Mouse (Mus musculus) neural tube, embryonic 11.5 days (tissue): ENCODE measurements at regions not wholly inside any gene's neighbourhood (a gene's known extent, or its start where the extent isn't known, plus 50 kb on each side); places are given as distances from the start of the nearest gene placed in this dataset.

ENCODE experiments used
- ATAC-seq: fragments of 200-750 bp; cut with Nextera tagmentation; 2 replicates; pipeline ENCODE4 v1.8.0; 2017; ENCODE audit warnings: moderate number of reproducible peaks, mild to moderate bottlenecking, moderate TSS enrichment, moderate library complexity; ENCODE audit not compliant: insufficient read depth, low FRiP score, low TSS enrichment
- DNase-seq: peaks from one replicate; pipeline ENCODE4 v3.0.0-alpha.2; 2015; ENCODE audit warnings: low spot score
- H3K27ac ChIP-seq: fragments of 300-500 bp; sonication (generic); 2 replicates; pipeline ENCODE4 v1.5.1; 2014; ENCODE audit warnings: low read depth, mild to moderate bottlenecking, low read length
- H3K27me3 ChIP-seq: fragments of 300-500 bp; sonication (generic); 2 replicates; pipeline ENCODE4 v1.6.1; 2014; ENCODE audit warnings: mild to moderate bottlenecking, low read length, mixed read lengths; ENCODE audit not compliant: control insufficient read depth, insufficient read depth
- H3K36me3 ChIP-seq: fragments of 300-500 bp; sonication (generic); 2 replicates; pipeline ENCODE4 v1.6.1; 2014; ENCODE audit warnings: mild to moderate bottlenecking, low read length, moderate library complexity, mixed read lengths; ENCODE audit not compliant: control insufficient read depth, insufficient read depth
- H3K4me1 ChIP-seq: fragments of 300-500 bp; sonication (generic); 2 replicates; pipeline ENCODE4 v1.6.1; 2014; ENCODE audit warnings: low read length, mixed read lengths; ENCODE audit not compliant: control insufficient read depth, insufficient read depth
- H3K4me2 ChIP-seq: fragments of 300-500 bp; sonication (generic); 2 replicates; pipeline ENCODE4 v1.6.1; 2014; ENCODE audit warnings: low read depth, mild to moderate bottlenecking, moderate library complexity
- H3K4me3 ChIP-seq: fragments of 300-500 bp; sonication (generic); 2 replicates; pipeline ENCODE4 v1.5.1; 2014; ENCODE audit warnings: low read depth, low read length
- H3K9ac ChIP-seq: fragments of 300-500 bp; sonication (generic); 2 replicates; pipeline ENCODE4 v1.6.1; 2014; ENCODE audit warnings: mild to moderate bottlenecking, low read length
- H3K9me3 ChIP-seq: fragments of 300-500 bp; sonication (generic); 2 replicates; pipeline ENCODE4 v1.6.1; 2016; ENCODE audit warnings: low read length; ENCODE audit not compliant: control insufficient read depth
- WGBS: fragments of 180-500 bp; shearing (Covaris S2); extraction: QIAGEN DNeasy Blood & Tissue Kit; methylation state at CpG from one replicate; pipeline ENCODE4 v1.1.7; 2014; 5-methylcytosine and 5-hydroxymethylcytosine counted together

DNA sequence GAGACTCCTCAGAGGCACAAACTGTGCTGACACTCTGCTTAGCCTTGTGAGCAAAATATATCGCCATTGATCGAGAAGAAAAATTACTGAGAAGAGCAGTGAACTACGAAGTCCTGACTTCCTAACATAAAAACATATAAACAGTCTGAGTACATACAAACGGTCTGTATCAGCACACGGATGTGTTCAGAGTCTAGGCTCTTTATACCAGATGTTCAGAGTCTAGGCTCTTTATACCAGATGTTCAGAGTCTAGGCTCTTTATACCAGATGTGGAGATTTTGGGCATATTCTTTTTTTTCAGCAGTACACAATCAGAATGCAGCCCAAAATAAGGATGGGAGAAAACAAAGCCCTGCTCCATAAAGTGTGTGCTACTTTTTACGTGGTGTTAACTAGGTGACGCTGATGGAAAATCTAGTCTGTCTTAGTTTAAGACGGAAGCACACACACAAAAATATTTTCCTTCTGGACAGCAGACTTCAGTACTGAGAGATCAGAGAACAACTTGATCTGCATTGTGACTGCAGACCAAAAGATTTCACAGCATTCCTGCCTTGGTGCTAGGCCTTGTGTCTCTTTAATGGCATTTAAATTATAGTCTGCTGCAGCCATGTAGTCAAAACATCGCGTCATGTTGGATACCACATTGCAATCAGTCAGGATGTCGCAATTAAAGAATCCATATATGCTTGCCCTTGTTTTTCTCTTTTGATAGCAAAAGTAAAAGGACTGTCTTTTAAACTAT lies 233.6 kb downstream of the Ptprc start:
- no peak for ATAC-seq

DNA sequence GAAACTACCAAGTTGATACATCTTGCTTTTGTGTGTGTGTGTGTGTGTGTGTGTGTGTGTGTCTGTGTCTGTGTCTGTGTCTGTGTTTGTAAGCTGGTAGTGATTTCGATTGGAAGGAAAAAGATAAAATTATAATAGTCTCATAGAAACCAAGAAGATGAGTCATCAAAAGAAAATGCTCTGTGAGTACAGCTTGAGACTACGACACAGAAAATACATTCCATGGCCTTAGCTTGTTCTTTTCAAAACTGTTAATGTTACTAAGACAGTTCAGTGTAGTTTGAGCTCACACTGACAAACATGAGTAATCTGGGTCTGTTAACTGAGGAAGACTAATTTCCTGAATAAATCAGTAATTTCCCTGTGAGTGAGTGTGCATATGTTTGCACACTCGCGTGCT lies 239.8 kb downstream of the Ptprc start:
- peaks cover 2% of the 10 kb centered on the region; the same call in 1 of the 2 replicates for H3K36me3 ChIP-seq
- ATAC-seq = no peak
- WGBS = 88% methylated on average over 4 of the region's 4 CpGs

More for the DNA sequence above, 233.6 kb downstream of the Ptprc start:
- H3K9ac ChIP-seq = no peak overlapping the region
- no peak for DNase-seq
- no peak overlapping the region for H3K4me2 ChIP-seq
- H3K36me3 ChIP-seq = peaks cover 4% of the 10 kb centered on the region; the same call in 1 of the 2 replicates
- no peaks in the 10 kb centered on the region for H3K4me1 ChIP-seq
- H3K9me3 ChIP-seq = no peaks in the 10 kb centered on the region
- H3K27me3 ChIP-seq = no peaks in the 10 kb centered on the region
- H3K4me3 ChIP-seq = no peak overlapping the region
- WGBS = 78% methylated on average over 11 of the region's 11 CpGs
- no peak overlapping the region for H3K27ac ChIP-seq

DNA sequence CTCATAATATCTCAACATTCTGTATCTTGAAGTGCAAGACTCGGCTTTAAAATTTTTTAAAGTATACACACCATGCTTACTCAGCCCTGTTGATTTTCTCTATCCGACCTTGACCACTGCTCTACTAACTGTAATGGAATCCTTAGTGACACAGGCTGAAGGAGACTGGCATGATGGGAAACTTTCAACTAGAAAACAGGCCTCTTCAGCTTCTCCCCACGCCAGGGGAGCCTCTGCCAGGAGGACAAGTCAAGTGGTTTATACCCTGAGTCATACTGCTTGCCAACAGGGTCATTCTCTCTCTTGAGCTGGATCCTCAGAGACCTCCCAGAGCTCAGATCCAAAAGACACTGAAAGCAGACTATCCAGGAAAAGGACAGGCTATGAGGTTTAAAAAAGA lies 245.7 kb downstream of the Ptprc start:
- H3K4me3 ChIP-seq = no peak overlapping the region
- peaks cover 13% of the 10 kb centered on the region for H3K4me1 ChIP-seq
- H3K9ac ChIP-seq = no peak overlapping the region
- H3K9me3 ChIP-seq = no peaks in the 10 kb centered on the region
- WGBS = 83% methylated on average over 3 of the region's 3 CpGs
- H3K27me3 ChIP-seq = no peaks in the 10 kb centered on the region
- no peak overlapping the region for H3K4me2 ChIP-seq
- ATAC-seq (no peak), DNase-seq (no peak)
- H3K36me3 ChIP-seq = no peaks in the 10 kb centered on the region; the same call in 1 of the 2 replicates
- H3K27ac ChIP-seq = no peak overlapping the region

More for the DNA sequence above, 239.8 kb downstream of the Ptprc start:
- no peaks in the 10 kb centered on the region for H3K27me3 ChIP-seq
- no peak overlapping the region for H3K4me2 ChIP-seq
- H3K9me3 ChIP-seq = no peaks in the 10 kb centered on the region
- H3K4me1 ChIP-seq = 0 out of 2 replicates have a peak, but pooled peaks cover 2% of the 10 kb centered on the region
- DNase-seq = no peak
- no peak overlapping the region for H3K4me3 ChIP-seq
- no peak overlapping the region for H3K9ac ChIP-seq
- H3K27ac ChIP-seq = no peak overlapping the region

DNA sequence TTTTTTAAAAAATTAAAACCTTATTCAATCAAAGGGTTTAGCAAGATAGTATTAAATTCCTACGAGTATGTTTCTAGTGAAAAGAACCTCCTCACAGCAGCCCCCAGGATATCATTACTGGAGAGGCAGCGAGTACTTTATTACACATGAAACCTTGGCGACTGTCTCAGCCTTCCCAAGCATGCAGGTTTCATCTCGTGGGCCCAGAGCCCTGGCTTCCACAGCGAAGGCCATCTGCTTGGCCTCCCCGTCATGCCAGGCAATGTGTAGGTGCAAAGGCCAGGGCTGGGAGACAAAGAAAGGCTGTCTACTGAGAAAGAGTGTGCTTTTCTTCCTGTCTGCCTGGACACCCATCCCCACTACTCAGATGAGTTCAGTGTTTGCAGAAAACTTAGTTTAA lies 247.0 kb downstream of the Ptprc start:
- ATAC-seq (peak; percentile 64), DNase-seq (peak; percentile 80)
- H3K36me3 ChIP-seq = no peaks in the 10 kb centered on the region; the same call in 1 of the 2 replicates
- no peaks in the 10 kb centered on the region for H3K27me3 ChIP-seq
- no peak overlapping the region for H3K4me2 ChIP-seq
- 13% methylated on average over 6 of the region's 6 CpGs for WGBS
- H3K27ac ChIP-seq = peak overlapping the region; percentile 87
- no peaks in the 10 kb centered on the region for H3K9me3 ChIP-seq
- H3K4me1 ChIP-seq = peaks cover 15% of the 10 kb centered on the region
- H3K9ac ChIP-seq = no peak overlapping the region
- H3K4me3 ChIP-seq = no peak overlapping the region

DNA sequence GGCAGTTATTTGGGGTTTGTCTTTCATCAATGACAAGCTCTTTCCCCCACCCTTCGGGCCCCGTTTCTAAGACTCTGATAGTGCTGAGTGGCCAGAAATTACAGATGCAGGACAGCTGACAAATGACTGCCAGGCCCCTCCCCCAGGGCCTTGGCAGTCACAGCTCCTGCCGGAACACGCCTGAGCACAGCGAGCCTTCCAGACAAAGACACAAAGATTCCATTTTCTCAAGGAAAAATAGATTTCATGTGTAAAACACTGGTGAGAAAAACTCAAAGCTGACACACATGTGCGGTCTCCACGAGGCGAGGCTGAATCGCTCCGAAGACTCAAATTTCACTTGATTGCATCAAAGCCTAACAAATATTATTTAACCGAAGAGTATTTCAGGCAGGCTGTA lies 247.6 kb downstream of the Ptprc start:
- Histone ChIP-seq H3K9me3 (no peaks in the 10 kb centered on the region), H3K4me2 (no peak overlapping the region), H3K27me3 (no peaks in the 10 kb centered on the region), H3K4me1 (peaks cover 15% of the 10 kb centered on the region), H3K27ac (peak overlapping the region; percentile 87), H3K36me3 (no peaks in the 10 kb centered on the region; the same call in 1 of the 2 replicates), H3K4me3 (no peak overlapping the region), H3K9ac (no peak overlapping the region)
- 22% methylated on average over 11 of the region's 11 CpGs for WGBS
- peak; percentile 86 for ATAC-seq
- DNase-seq = peak; percentile 86

DNA sequence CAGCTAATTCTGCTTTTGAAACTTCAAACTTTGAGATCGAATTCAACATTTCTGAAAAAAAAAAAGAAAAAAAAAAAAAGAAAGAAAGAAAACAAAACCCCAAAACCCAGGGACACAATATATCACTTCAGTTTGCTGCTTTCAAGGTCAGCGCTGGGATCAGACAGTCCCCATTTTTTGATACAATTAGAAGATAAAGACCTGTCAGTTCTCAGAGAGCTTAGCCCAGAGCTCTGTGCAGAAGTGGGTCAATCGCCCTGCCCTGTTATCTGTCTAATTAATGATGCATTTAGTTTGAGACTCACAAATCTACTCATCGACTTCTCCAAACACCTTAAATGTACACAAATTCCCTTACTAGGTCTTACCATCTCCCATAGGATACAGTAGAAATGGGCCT lies 249.2 kb downstream of the Ptprc start:
- DNase-seq (no peak), ATAC-seq (no peak)
- H3K4me3 ChIP-seq = no peak overlapping the region
- WGBS = 71% methylated on average over 4 of the region's 4 CpGs
- no peak overlapping the region for H3K27ac ChIP-seq
- no peaks in the 10 kb centered on the region for H3K27me3 ChIP-seq
- no peaks in the 10 kb centered on the region for H3K36me3 ChIP-seq
- H3K4me2 ChIP-seq = no peak overlapping the region
- no peak overlapping the region for H3K9ac ChIP-seq
- H3K4me1 ChIP-seq = peaks cover 15% of the 10 kb centered on the region
- no peaks in the 10 kb centered on the region for H3K9me3 ChIP-seq

DNA sequence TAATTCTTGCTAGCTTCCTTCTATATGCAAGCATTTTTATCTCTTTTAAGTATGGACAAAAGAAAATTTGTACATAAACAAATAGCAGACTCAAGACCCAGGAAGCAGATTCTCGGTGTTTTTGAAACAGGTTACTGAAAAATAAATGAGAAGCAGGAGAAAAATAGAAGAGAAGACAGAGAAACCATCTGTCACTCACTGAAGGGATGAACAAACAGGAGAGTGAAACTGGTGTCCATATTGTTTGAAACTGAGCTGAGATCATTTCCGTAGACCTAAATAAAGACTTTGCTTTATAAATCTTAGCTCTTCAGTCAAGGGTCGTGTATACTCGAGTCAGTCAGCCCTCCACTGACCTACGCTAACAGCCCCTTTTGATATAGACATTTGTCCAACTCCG lies 251.4 kb downstream of the Ptprc start:
- WGBS = 84% methylated on average over 6 of the region's 6 CpGs
- Histone ChIP-seq H3K4me3 (no peak overlapping the region), H3K9ac (no peak overlapping the region), H3K4me2 (no peak overlapping the region), H3K36me3 (no peaks in the 10 kb centered on the region), H3K4me1 (peaks cover 11% of the 10 kb centered on the region), H3K27me3 (no peaks in the 10 kb centered on the region), H3K27ac (no peak overlapping the region), H3K9me3 (no peaks in the 10 kb centered on the region)
- ATAC-seq (no peak), DNase-seq (no peak)

DNA sequence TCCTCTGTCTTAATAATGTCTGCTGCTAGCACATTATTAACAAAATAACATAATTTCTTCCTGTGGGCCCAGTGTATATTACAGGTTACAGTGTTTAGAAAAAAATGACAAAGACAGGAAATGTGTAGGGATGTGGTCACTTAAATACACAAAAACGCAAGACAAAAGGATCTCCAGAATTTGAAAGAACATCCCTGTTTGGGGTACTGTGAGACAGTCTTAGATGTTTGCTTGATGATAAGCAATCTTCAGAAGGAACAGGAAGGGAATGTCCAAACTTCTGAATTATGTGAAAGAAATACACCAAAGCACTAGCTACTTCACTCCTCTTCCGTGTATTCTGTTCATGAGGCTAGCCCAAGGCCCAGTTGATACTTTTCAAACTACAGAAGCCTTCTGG lies 251.8 kb downstream of the Ptprc start:
- ATAC-seq (no peak), DNase-seq (no peak)
- Histone ChIP-seq H3K36me3 (no peaks in the 10 kb centered on the region), H3K27me3 (no peaks in the 10 kb centered on the region), H3K4me1 (peaks cover 10% of the 10 kb centered on the region), H3K9ac (no peak overlapping the region), H3K4me3 (no peak overlapping the region), H3K9me3 (no peaks in the 10 kb centered on the region), H3K4me2 (no peak overlapping the region), H3K27ac (no peak overlapping the region)
- 85% methylated on average over 2 of the region's 2 CpGs for WGBS

- Histone ChIP-seq H3K4me2 (no peak overlapping the region), H3K27me3 (no peaks in the 10 kb centered on the region), H3K4me1 (peaks cover 7% of the 10 kb centered on the region), H3K27ac (no peak overlapping the region), H3K9ac (no peak overlapping the region), H3K9me3 (no peaks in the 10 kb centered on the region), H3K36me3 (no peaks in the 10 kb centered on the region), H3K4me3 (no peak overlapping the region)
- no peak for ATAC-seq
- WGBS = 85% methylated on average over 7 of the region's 7 CpGs
- no peak for DNase-seq
Measured at GRCm38 (mm10) chr1:137922769-137923168, 252.7 kb downstream of the Ptprc start.
